Mouse (Mus musculus): ENCODE measurements around the gene Calr.
"Not testable (repeated sequence)": the region's sequence is repeated elsewhere in the genome, so short reads cannot be mapped to it uniquely, and the experiment has no call there.

Gene Calr

DNA sequence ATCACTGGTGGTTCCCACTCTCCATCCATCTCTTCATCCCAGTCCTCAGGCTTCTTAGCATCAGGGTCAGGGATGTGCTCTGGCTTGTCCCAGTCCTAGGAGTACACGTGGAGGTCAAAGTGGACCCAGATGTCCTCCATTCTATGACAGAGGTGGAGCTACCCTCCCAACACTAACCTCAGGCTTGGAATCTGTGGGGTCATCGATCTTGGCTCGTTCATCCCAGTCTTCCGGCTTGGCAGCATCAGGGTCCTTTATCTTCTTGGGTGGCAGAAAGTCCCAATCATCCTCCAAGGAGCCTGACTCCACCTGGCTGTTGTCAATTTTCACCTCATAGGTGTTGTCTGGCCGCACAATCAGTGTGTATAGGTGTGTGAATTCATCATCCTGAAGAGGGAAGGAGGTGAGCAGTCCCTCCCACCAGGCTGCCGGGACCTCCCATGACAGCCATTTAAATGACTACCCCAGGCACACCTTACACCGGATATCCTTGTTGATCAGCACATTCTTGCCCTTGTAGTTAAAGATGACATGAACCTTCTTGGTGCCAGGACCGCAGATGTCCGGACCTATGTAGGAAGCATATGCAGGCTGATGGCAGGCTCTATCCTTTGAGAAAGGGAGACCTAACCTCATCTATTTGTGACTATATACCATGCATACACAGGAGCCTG lies 2.2 kb downstream of the Calr start:
- no peak for DNase-seq (ENCODE audit: low spot score)

DNA sequence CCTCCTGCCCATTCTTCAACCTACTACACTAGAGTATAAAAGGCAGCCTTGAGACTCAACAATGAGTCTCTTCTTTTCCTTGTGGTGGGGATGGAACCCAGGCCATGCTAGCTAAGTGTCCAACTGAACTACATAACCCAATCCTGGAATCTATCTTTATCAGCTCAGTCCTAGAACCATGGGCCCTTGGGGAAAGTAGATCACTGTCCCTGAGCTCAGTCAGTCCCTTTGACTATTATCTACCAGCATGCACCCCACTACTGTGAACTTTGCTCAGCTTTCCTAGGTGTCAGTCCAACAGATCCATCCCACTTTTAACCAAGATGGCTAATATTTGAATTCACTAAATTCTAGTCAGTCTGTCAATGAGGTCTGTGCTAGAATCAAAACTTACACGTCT lies 5.2 kb downstream of the Calr start:
- no peak for DNase-seq (ENCODE audit: low spot score)

DNA sequence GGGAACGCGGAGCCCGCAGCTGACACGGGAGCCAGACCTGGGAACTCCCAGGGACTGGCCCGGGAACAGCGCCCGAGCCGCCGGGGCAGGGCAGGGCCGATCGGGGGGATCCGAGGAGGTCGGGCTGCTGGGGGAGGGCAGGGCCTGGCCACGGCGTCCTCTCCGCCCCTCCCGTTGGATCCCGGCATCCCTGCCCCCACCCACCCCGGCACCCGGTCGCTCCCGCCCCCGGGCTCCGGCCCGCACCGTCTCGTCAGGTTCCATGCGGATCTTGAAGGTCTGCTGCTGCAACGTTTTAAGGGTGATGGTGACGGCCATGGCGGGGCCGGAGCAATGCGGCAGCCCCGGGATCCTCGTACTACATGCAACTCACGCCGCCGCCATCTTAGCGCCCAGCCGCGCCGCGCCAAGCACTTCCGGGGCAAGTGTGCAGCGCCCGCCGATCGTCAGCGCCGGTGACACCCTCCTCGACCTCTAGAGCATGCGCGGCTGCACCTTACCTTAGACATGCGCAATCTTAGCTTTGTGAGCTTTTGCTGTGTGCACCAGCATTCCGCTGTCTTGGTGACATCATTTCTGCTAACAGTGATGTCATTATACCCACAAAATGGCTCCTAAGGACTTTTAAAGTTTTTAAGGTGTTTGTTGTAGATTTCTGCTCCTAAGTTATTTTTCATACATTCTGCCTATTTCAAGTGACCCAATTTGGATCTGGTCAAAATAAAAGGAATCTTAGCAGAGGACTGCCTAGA lies 6.3 kb downstream of the Calr start, which contains the start of gene Rad23a:
Gene Rad23a (minus strand): TSS at position 418 of the 752 bp plus-strand sequence.
- DNase-seq (ENCODE audit: low spot score): peak; percentile 91

DNA sequence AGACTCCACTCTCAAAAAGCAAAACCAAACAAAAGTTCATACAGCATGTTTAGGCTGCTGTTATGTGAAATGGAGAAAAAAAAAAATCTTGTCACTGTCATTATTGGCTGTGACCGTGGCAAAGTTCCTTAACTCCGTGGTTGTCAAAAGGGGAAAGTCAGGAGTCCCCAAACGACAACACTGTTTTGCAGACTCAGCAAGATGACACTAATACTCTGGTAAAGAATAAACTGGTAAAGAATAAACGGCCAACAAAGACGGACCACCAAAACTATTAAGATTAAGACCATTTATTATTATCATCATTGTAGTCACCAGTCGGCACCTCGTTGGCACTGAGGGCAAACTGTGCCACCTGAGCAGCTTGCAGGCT lies 6.9 kb downstream of the Calr start:
- no peak for DNase-seq (ENCODE audit: low spot score)

- DNase-seq (ENCODE audit: low spot score): no peak
These were observed 7.3 kb downstream of the Calr start for GRCm38 (mm10) chr8:84839411-84839810.

DNA sequence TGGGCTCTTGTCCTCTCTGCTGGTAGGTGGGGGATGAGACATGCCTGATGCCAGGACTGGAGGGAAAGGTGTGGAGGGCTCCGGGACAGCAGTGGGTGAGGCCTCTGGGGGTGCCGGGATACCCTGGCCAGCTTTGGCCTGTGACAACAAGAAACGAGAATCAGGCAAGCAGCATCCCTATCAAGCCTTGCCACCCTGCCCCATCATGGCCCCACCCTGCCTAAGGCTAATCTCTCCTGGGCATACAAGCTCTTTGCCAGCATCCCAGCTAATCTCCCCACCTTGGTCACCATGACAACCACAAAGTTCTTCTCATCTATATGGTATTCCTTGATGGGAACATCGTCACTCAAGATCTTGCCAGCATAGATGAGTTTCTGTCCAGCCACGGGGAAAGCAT lies 8.2 kb downstream of the Calr start:
- DNase-seq (ENCODE audit: low spot score): no peak

DNA sequence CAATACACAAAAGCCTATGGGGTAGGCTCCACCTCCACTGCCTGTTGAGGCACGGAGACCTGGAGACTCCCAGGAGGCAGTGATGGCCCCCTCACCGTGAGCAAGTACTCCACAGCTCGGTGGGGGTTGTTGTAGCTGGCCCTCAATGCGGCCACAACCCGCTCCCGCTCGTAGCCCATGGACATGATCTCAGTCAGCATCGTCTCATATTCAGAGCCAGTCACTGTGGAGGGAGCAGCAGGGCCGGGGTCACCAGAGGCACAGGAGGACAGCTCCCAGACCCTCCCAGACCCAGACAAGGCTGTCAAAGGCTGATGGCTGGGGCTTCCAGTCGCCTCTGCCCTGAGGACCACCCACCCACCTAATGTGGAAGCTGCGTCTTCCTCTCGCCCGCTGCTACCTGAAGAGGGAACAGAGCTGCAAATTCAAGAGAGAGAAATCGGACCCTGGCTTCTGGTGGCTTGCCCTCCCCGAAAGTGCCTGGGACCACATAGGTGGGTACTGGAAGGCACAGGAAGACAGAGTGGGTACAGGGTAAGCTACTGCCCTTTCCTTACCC lies 8.7 kb downstream of the Calr start:
- no peak for DNase-seq (ENCODE audit: low spot score)

DNA sequence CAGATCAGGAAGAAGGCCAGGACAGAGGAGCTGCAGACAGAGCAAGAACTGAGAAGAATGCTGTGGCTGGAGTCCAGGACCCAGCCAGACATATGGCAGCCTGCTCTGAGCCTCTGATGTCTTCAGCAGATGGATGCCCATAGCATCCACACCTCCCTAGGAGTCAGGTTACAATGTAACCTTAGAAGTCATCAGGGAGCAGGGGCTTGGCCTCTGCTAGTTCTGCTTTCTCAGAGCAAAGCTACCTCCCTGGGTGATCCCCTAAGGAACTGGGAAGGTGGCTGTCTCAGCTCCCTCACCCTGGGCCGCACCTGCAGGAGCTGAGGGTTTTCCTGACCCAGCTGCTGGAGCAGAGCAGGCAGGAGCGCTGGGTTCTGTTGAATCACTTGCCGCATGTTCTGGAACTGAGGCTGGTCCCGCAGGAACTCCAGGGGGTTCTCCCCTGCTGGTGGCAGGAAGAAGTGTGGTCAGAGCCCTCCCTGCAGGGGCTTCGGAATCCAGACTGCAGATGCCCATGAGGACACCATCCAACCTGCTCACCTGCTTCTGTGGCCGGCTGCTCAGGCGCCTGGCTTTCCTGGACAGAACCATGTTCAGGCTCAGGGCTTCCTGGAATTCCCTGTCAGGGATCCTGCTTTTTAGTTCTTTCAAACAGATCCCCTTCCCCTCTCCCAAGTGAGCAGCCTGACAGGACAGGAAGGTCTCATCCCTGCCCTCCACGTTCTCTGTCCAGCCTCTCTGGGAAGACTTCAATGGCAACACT lies 9.4 kb downstream of the Calr start:
- DNase-seq (ENCODE audit: low spot score): no peak

- DNase-seq (ENCODE audit: low spot score): peak; percentile 73
These were observed 11.6 kb downstream of the Calr start for GRCm38 (mm10) chr8:84834866-84835855.

- no peak for DNase-seq (ENCODE audit: low spot score)
These were observed 12.5 kb downstream of the Calr start for GRCm38 (mm10) chr8:84834002-84834865.

GRCm38 (mm10) chr8:84832759-84833742 lies 13.7 kb downstream of the Calr start:
- no peak for DNase-seq (ENCODE audit: low spot score)

DNA sequence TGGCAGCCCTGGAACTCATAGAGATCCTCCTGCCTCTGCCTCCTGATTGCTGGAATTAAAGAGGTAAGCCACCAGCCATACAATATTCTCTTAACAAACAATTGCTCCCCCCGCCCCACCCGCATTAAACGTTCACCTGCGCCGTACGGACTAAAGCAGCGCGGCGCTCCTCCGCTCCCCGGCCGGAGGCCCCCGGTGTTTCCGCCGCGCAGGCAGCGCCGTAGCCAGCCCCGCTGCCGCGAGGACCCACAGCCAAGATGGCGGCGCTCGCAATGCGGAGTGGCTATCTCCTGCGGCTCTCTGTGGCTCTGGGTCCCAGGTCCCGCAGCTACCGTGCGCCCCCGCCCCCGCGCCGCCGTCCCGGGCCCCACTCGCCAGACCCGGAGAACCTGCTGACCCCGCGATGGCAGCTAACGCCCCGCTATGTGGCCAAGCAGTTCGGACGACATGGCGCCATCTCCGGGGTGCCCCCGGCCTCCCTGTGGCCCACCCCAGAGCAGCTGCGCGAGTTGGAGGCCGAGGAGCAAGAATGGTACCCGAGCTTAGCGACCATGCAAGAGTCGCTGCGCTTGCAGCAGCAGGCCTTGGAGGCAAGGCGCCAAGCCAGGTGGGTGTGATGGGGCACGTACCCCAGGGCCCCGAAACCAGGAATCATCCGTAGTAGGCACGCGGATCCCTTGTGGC lies 14.6 kb downstream of the Calr start:
- DNase-seq (ENCODE audit: low spot score): peak; percentile 88

DNA sequence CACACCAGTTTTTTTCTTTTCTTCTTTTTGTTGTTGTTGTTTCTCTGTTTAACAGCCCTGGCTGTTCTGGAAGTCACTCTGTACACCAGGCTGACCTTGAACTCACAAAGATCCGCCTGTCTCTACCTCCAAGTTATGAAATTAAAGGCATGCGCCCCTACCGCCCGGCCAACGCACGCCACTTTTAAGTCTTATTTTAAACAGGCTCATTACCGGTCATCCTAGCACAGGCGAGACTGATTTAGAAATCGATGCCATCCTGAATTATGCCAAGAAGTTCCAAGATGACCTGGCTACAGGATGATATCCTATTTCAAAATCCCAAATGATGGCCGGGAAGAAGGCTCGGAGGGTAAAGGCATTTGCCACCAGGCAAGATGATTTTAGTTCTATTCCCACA lies 15.2 kb downstream of the Calr start, which contains the start of gene Gadd45gip1:
Gene Gadd45gip1 (plus strand): TSS at position 33 of the 400 bp plus-strand sequence.
- DNase-seq (ENCODE audit: low spot score): peak; percentile 62

GRCm38 (mm10) chr8:84826518-84826917 lies 20.2 kb downstream of the Calr start:
- not testable (repeated sequence) for DNase-seq (ENCODE audit: low spot score)

DNA sequence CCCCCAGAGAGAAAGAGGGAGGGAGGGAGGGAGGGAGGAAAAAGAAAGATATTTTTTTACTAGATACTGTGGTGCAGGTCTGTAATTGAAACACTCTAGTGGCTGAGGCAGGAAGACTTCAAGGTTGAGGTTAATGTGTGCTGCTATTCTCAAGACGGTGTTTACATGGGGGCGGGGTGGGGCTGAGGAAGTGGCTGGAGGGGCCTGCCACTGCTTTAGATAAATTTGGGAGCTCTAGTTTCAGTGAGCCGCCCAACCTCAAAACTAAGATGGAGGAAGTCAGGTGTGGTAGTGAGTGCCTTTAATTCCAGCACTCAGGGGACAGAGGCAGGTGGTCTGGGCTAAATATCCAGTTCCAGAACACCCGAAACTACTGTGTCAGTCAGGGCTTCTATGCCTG lies 21.1 kb downstream of the Calr start:
- DNase-seq (ENCODE audit: low spot score): no peak

GRCm38 (mm10) chr8:84823653-84824052 lies 23.1 kb downstream of the Calr start:
- DNase-seq (ENCODE audit: low spot score): peak; percentile 80

DNA sequence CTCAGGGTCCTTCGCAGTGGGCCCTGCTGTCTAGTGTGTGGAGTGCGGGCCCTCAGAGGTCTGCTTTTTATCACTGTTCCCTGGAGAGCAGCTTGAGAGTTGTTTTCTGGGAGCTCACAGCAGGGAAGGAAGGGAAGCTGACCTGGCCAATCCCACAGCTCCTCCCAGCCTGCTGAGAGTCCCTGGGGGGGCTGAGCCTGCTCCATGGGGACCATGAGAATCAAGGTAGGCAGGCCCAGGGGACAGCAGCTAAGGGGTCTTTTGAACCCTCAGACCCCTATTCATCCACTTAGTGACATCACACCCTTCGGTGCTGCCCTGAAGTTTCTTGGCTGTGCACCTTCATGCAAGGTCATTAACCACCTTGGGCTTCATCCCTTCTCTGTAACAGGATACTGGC lies 24.0 kb downstream of the Calr start, which contains the start of gene Dand5:
Gene Dand5 (minus strand): TSS at position 101 of the 400 bp plus-strand sequence.
- no peak for DNase-seq (ENCODE audit: low spot score)

DNA sequence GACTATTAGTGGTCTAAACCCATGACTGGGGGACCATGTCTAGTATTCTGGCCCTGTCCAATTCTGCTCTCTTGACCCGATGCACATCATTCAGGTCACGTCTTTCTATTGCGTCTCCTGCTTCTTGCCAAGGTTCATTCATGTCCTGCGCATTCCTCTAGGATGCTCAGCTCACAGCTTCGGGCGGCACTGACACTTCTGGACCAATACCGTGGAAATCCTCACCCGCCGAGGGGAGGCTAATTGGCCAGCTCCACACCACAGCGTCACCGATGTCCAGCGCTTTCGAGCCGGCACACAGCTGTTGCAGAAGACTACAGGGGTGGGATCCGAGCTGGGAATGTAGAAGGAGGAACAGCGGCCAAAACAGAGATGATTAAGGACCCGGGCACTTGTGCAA lies 30.6 kb downstream of the Calr start:
- DNase-seq (ENCODE audit: low spot score): no peak
